Mouse (Mus musculus): ENCODE measurements around the gene Shisa4. TPM values are rescaled to one million over a fixed set of nuclear protein-coding genes. Genes with fewer than 3 reads are reported as not detected.

Shisa4 gene
- polyA plus RNA-seq, 1 experiment: 15.0 TPM

GRCm38 (mm10) chr1:135380071-135380991 lies 5.3 kb upstream of the Shisa4 start:
- TF ChIP-seq CTCF (IDR thresholded peaks at IDR 0.05; ENCODE audit: low read depth, low read length) (no peak), POLR2A (IDR thresholded peaks at IDR 0.05; ENCODE audit: insufficient read depth, low read length) (no peak), EP300 (IDR thresholded peaks at IDR 0.05; ENCODE audit: insufficient read depth, low read depth, low read length) (no peak)
- Histone ChIP-seq H3K9me3 (replicated peaks; ENCODE audit: control insufficient read depth, insufficient read depth, low read length, poor library complexity, severe bottlenecking) (no peaks in the 10 kb centered on the region), H3K27ac (ENCODE audit: insufficient read depth, low read length) (no peak overlapping the region), H3K36me3 (ENCODE audit: control insufficient read depth, insufficient read depth, low read length, poor library complexity, severe bottlenecking) (peaks cover 8% of the 10 kb centered on the region), H3K9ac (ENCODE audit: low read depth, poor library complexity, severe bottlenecking) (no peak overlapping the region), H3K27me3 (ENCODE audit: control insufficient read depth, insufficient read depth, low read length, poor library complexity, severe bottlenecking) (no peaks in the 10 kb centered on the region), H3K4me1 (ENCODE audit: control insufficient read depth, insufficient read depth, low read length) (no peaks in the 10 kb centered on the region), H3K4me3 (ENCODE audit: low read depth, low read length) (no peak overlapping the region)

GRCm38 (mm10) chr1:135379048-135379447 lies 4.0 kb upstream of the Shisa4 start:
- Histone ChIP-seq H3K27me3 (ENCODE audit: control insufficient read depth, insufficient read depth, low read length, poor library complexity, severe bottlenecking) (no peaks in the 10 kb centered on the region), H3K36me3 (ENCODE audit: control insufficient read depth, insufficient read depth, low read length, poor library complexity, severe bottlenecking) (no peaks in the 10 kb centered on the region), H3K4me1 (ENCODE audit: control insufficient read depth, insufficient read depth, low read length) (no peaks in the 10 kb centered on the region), H3K9ac (ENCODE audit: low read depth, poor library complexity, severe bottlenecking) (no peak overlapping the region), H3K4me3 (ENCODE audit: low read depth, low read length) (no peak overlapping the region), H3K9me3 (replicated peaks; ENCODE audit: control insufficient read depth, insufficient read depth, low read length, poor library complexity, severe bottlenecking) (no peaks in the 10 kb centered on the region), H3K27ac (ENCODE audit: insufficient read depth, low read length) (no peak overlapping the region)
- no peak for TF ChIP-seq EP300 (IDR thresholded peaks at IDR 0.05; ENCODE audit: insufficient read depth, low read depth, low read length)
- no peak for TF ChIP-seq CTCF (IDR thresholded peaks at IDR 0.05; ENCODE audit: low read depth, low read length)
- TF ChIP-seq POLR2A (IDR thresholded peaks at IDR 0.05; ENCODE audit: insufficient read depth, low read length): no peak

- H3K27me3 ChIP-seq (ENCODE audit: control insufficient read depth, insufficient read depth, low read length, poor library complexity, severe bottlenecking): no peaks in the 10 kb centered on the region
- H3K4me1 ChIP-seq (ENCODE audit: control insufficient read depth, insufficient read depth, low read length): no peaks in the 10 kb centered on the region
- no peak overlapping the region for H3K9ac ChIP-seq (ENCODE audit: low read depth, poor library complexity, severe bottlenecking)
- no peak overlapping the region for H3K27ac ChIP-seq (ENCODE audit: insufficient read depth, low read length)
- H3K4me3 ChIP-seq (ENCODE audit: low read depth, low read length): no peak overlapping the region
- H3K9me3 ChIP-seq (replicated peaks; ENCODE audit: control insufficient read depth, insufficient read depth, low read length, poor library complexity, severe bottlenecking): no peaks in the 10 kb centered on the region
- H3K36me3 ChIP-seq (ENCODE audit: control insufficient read depth, insufficient read depth, low read length, poor library complexity, severe bottlenecking): no peaks in the 10 kb centered on the region
- TF ChIP-seq CTCF (IDR thresholded peaks at IDR 0.05; ENCODE audit: low read depth, low read length) (no peak), EP300 (IDR thresholded peaks at IDR 0.05; ENCODE audit: insufficient read depth, low read depth, low read length) (no peak), POLR2A (IDR thresholded peaks at IDR 0.05; ENCODE audit: insufficient read depth, low read length) (no peak)
Observed at GRCm38 (mm10) chr1:135378576-135378975, 3.5 kb upstream of the Shisa4 start.

GRCm38 (mm10) chr1:135374175-135374867 lies 716 bp downstream of the Shisa4 start:
- no peaks in the 10 kb centered on the region for H3K4me1 ChIP-seq (ENCODE audit: control insufficient read depth, insufficient read depth, low read length)

GRCm38 (mm10) chr1:135373171-135373677 lies 1.8 kb downstream of the Shisa4 start:
- Histone ChIP-seq H3K9ac (ENCODE audit: low read depth, poor library complexity, severe bottlenecking) (no peak overlapping the region), H3K4me3 (ENCODE audit: low read depth, low read length) (no peak overlapping the region), H3K36me3 (ENCODE audit: control insufficient read depth, insufficient read depth, low read length, poor library complexity, severe bottlenecking) (no peaks in the 10 kb centered on the region), H3K27ac (ENCODE audit: insufficient read depth, low read length) (no peak overlapping the region), H3K27me3 (ENCODE audit: control insufficient read depth, insufficient read depth, low read length, poor library complexity, severe bottlenecking) (no peaks in the 10 kb centered on the region), H3K4me1 (ENCODE audit: control insufficient read depth, insufficient read depth, low read length) (no peaks in the 10 kb centered on the region), H3K9me3 (replicated peaks; ENCODE audit: control insufficient read depth, insufficient read depth, low read length, poor library complexity, severe bottlenecking) (no peaks in the 10 kb centered on the region)
- TF ChIP-seq EP300 (IDR thresholded peaks at IDR 0.05; ENCODE audit: insufficient read depth, low read depth, low read length): no peak
- TF ChIP-seq CTCF (IDR thresholded peaks at IDR 0.05; ENCODE audit: low read depth, low read length): no peak
- TF ChIP-seq POLR2A (IDR thresholded peaks at IDR 0.05; ENCODE audit: insufficient read depth, low read length): no peak

More at GRCm38 (mm10) chr1:135374175-135374867, 716 bp downstream of the Shisa4 start:
- no peaks in the 10 kb centered on the region for H3K27me3 ChIP-seq (ENCODE audit: control insufficient read depth, insufficient read depth, low read length, poor library complexity, severe bottlenecking)
- H3K4me3 ChIP-seq (ENCODE audit: low read depth, low read length): peak overlapping the region; percentile 66
- no peaks in the 10 kb centered on the region for H3K9me3 ChIP-seq (replicated peaks; ENCODE audit: control insufficient read depth, insufficient read depth, low read length, poor library complexity, severe bottlenecking)
- H3K36me3 ChIP-seq (ENCODE audit: control insufficient read depth, insufficient read depth, low read length, poor library complexity, severe bottlenecking): no peaks in the 10 kb centered on the region
- peak overlapping the region; percentile 44 for H3K9ac ChIP-seq (ENCODE audit: low read depth, poor library complexity, severe bottlenecking)
- no peak for TF ChIP-seq POLR2A (IDR thresholded peaks at IDR 0.05; ENCODE audit: insufficient read depth, low read length)
- no peak for TF ChIP-seq EP300 (IDR thresholded peaks at IDR 0.05; ENCODE audit: insufficient read depth, low read depth, low read length)
- no peak for TF ChIP-seq CTCF (IDR thresholded peaks at IDR 0.05; ENCODE audit: low read depth, low read length)
- H3K27ac ChIP-seq (ENCODE audit: insufficient read depth, low read length): no peak overlapping the region
